Mouse (Mus musculus): ENCODE data around the gene Mfap4.

Mfap4 gene

GRCm38 (mm10) chr11:61484613-61485540, at the start of gene Mfap4:
TSS of gene Mfap4 (plus strand) at chr11:61485431.
- DNase-seq (ENCODE audit: low spot score in 2 of 2): peak; percentile 74 to 78

- no peak for DNase-seq (ENCODE audit: low spot score in 2 of 2)
These were observed 48.9 kb upstream of the Mfap4 start for GRCm38 (mm10) chr11:61436298-61436697.

GRCm38 (mm10) chr11:61439170-61439569, 46.1 kb upstream of the Mfap4 start:
- DNase-seq (ENCODE audit: low spot score in 2 of 2): no peak

- no peak for DNase-seq (ENCODE audit: low spot score in 2 of 2)
These were observed 44.8 kb upstream of the Mfap4 start for GRCm38 (mm10) chr11:61440416-61440815.

GRCm38 (mm10) chr11:61441670-61442069, 43.6 kb upstream of the Mfap4 start:
- DNase-seq (ENCODE audit: low spot score in 2 of 2): peak; percentile 62 to 72

GRCm38 (mm10) chr11:61443807-61444206, 41.4 kb upstream of the Mfap4 start:
- no peak for DNase-seq (ENCODE audit: low spot score in 2 of 2)

- DNase-seq (ENCODE audit: low spot score in 2 of 2): no peak
These were observed 37.9 kb upstream of the Mfap4 start for GRCm38 (mm10) chr11:61447296-61447695.

- no peak for DNase-seq (ENCODE audit: low spot score in 2 of 2)
These were observed 37.2 kb upstream of the Mfap4 start for GRCm38 (mm10) chr11:61448041-61448440.

- peak in 1 of 2 experiments; percentile 67 for DNase-seq (ENCODE audit: low spot score in 2 of 2)
These were observed 36.5 kb upstream of the Mfap4 start for GRCm38 (mm10) chr11:61448599-61449225.

GRCm38 (mm10) chr11:61449499-61450292, 35.5 kb upstream of the Mfap4 start:
- peak in 1 of 2 experiments; percentile 54 for DNase-seq (ENCODE audit: low spot score in 2 of 2)

GRCm38 (mm10) chr11:61464071-61464470, 21.2 kb upstream of the Mfap4 start:
- no peak for DNase-seq (ENCODE audit: low spot score in 2 of 2)

- DNase-seq (ENCODE audit: low spot score in 2 of 2): no peak
These were observed 19.8 kb upstream of the Mfap4 start for GRCm38 (mm10) chr11:61465422-61465821.

- DNase-seq (ENCODE audit: low spot score in 2 of 2): no peak
These were observed 16.7 kb upstream of the Mfap4 start for GRCm38 (mm10) chr11:61468534-61468933.

GRCm38 (mm10) chr11:61469317-61469917, 15.8 kb upstream of the Mfap4 start:
- no peak for DNase-seq (ENCODE audit: low spot score in 2 of 2)

GRCm38 (mm10) chr11:61470880-61471279, 14.4 kb upstream of the Mfap4 start:
- no peak for DNase-seq (ENCODE audit: low spot score in 2 of 2)

GRCm38 (mm10) chr11:61473630-61474029, 11.6 kb upstream of the Mfap4 start:
- no peak for DNase-seq (ENCODE audit: low spot score in 2 of 2)

GRCm38 (mm10) chr11:61476786-61477382, 8.3 kb upstream of the Mfap4 start:
- DNase-seq (ENCODE audit: low spot score in 2 of 2): peak in 1 of 2 experiments; percentile 37

- no peak for DNase-seq (ENCODE audit: low spot score in 2 of 2)
These were observed 7.4 kb upstream of the Mfap4 start for GRCm38 (mm10) chr11:61477566-61478508.

- DNase-seq (ENCODE audit: low spot score in 2 of 2): no peak
These were observed 6.4 kb upstream of the Mfap4 start for GRCm38 (mm10) chr11:61478788-61479187.

Measured in frontal cortex, postnatal 36 days (tissue).